Mouse (Mus musculus) heart, embryonic 12.5 days (tissue): Measurements from ENCODE around the gene Runx1. TPM values are rescaled to one million over a fixed set of nuclear protein-coding genes. Genes with fewer than 3 reads are reported as not detected.

Experiments used
- ATAC-seq: fragments of 200-750 bp; cut with Nextera tagmentation; 2 replicates; pipeline ENCODE4 v1.8.0; 2017; ENCODE audit warnings: moderate TSS enrichment, moderate library complexity; ENCODE audit not compliant: insufficient number of reproducible peaks, low FRiP score
- H3K27ac ChIP-seq: fragments of 300-500 bp; sonication (generic); 2 replicates; pipeline ENCODE4 v1.5.1; 2016; ENCODE audit warnings: mild to moderate bottlenecking, moderate library complexity; ENCODE audit not compliant: poor library complexity, severe bottlenecking
- H3K27me3 ChIP-seq: fragments of 300-500 bp; sonication (generic); replicated peaks from 2 replicates; pipeline ENCODE4 v1.6.1; 2016; ENCODE audit warnings: mild to moderate bottlenecking, moderate library complexity
- H3K36me3 ChIP-seq: fragments of 300-500 bp; sonication (generic); 2 replicates; pipeline ENCODE4 v1.6.1; 2016; ENCODE audit warnings: mild to moderate bottlenecking, moderate library complexity
- H3K4me1 ChIP-seq: fragments of 300-500 bp; sonication (generic); replicated peaks from 2 replicates; pipeline ENCODE4 v1.6.1; 2016; ENCODE audit warnings: mild to moderate bottlenecking
- H3K4me2 ChIP-seq: fragments of 300-500 bp; sonication (generic); 2 replicates; pipeline ENCODE4 v1.6.1; 2016; ENCODE audit warnings: mild to moderate bottlenecking, moderate library complexity
- H3K4me3 ChIP-seq: fragments of 300-500 bp; sonication (generic); 2 replicates; pipeline ENCODE4 v1.5.1; 2016; ENCODE audit warnings: mild to moderate bottlenecking
- H3K9ac ChIP-seq: fragments of 300-500 bp; sonication (generic); 2 replicates; pipeline ENCODE4 v1.6.1; 2016; ENCODE audit warnings: mild to moderate bottlenecking, moderate library complexity
- H3K9me3 ChIP-seq: fragments of 300-500 bp; sonication (generic); replicated peaks from 2 replicates; pipeline ENCODE4 v1.6.1; 2016; ENCODE audit warnings: mild to moderate bottlenecking, moderate library complexity
- WGBS: fragments of 180-500 bp; shearing (Covaris S2); methylation state at CpG from one replicate; pipeline ENCODE4 v1.1.7; 2016; 5-methylcytosine and 5-hydroxymethylcytosine counted together
- polyA plus RNA-seq: library from polyadenylated mRNA; unstranded; fragments of >200 nt; fragmentation: Nextera tagmentation; extraction: Ambion mirVana; gene quantifications from 2 replicates; pipeline ENCODE4 v1.2.1, GENCODE M21; 2016

The Runx1 gene
- polyA plus RNA-seq, 1 experiment from 2014 or later: 1.5 TPM

- H3K4me3 ChIP-seq: no peak overlapping the region
- no peak overlapping the region for H3K9ac ChIP-seq
- H3K9me3 ChIP-seq: no peaks in the 10 kb centered on the region
- H3K36me3 ChIP-seq: no peaks in the 10 kb centered on the region
- ATAC-seq: no peak
- no peak overlapping the region for H3K4me2 ChIP-seq
- H3K27ac ChIP-seq: no peak overlapping the region
- H3K4me1 ChIP-seq: peaks cover 8% of the 10 kb centered on the region
- WGBS: 44% methylated on average over 8 of the region's 8 CpGs
- peaks cover 50% of the 10 kb centered on the region for H3K27me3 ChIP-seq
Measured at GRCm38 (mm10) chr16:92609006-92609716, 216.8 kb downstream of the Runx1 start.

GRCm38 (mm10) chr16:92608180-92608960 is 217.6 kb downstream of the Runx1 start:
- no peak for ATAC-seq
- Histone ChIP-seq H3K4me3 (no peak overlapping the region), H3K4me1 (peaks cover 8% of the 10 kb centered on the region), H3K36me3 (no peaks in the 10 kb centered on the region), H3K9ac (no peak overlapping the region), H3K27ac (no peak overlapping the region), H3K4me2 (no peak overlapping the region), H3K27me3 (peaks cover 51% of the 10 kb centered on the region), H3K9me3 (no peaks in the 10 kb centered on the region)
- WGBS: 70% methylated on average over 14 of the region's 14 CpGs

GRCm38 (mm10) chr16:92606491-92606965 is 219.4 kb downstream of the Runx1 start:
- Histone ChIP-seq H3K27ac (no peak overlapping the region), H3K4me3 (no peak overlapping the region), H3K9ac (no peak overlapping the region), H3K36me3 (no peaks in the 10 kb centered on the region), H3K4me1 (peaks cover 8% of the 10 kb centered on the region), H3K27me3 (peaks cover 45% of the 10 kb centered on the region), H3K9me3 (no peaks in the 10 kb centered on the region), H3K4me2 (no peak overlapping the region)
- peak; percentile 43 for ATAC-seq
- WGBS: 85% methylated on average over 7 of the region's 7 CpGs

- no peaks in the 10 kb centered on the region for H3K9me3 ChIP-seq
- peak overlapping the region; percentile 76 for H3K4me2 ChIP-seq
- H3K4me3 ChIP-seq: peak overlapping the region; percentile 48
- ATAC-seq: peak; percentile 69
- peaks cover 48% of the 10 kb centered on the region for H3K27me3 ChIP-seq
- H3K27ac ChIP-seq: no peak overlapping the region
- peaks cover 8% of the 10 kb centered on the region for H3K4me1 ChIP-seq
- H3K9ac ChIP-seq: peak overlapping the region; percentile 66
- 21% methylated on average over 62 of the region's 64 CpGs for WGBS
- no peaks in the 10 kb centered on the region for H3K36me3 ChIP-seq
Measured at GRCm38 (mm10) chr16:92605606-92606490, 220.1 kb downstream of the Runx1 start.

- H3K27me3 ChIP-seq: peaks cover 42% of the 10 kb centered on the region
- ATAC-seq: no peak
- H3K4me2 ChIP-seq: no peak overlapping the region
- H3K4me1 ChIP-seq: 0 out of 2 replicates have a peak, but pooled peaks cover 3% of the 10 kb centered on the region
- no peak overlapping the region for H3K27ac ChIP-seq
- H3K9me3 ChIP-seq: no peaks in the 10 kb centered on the region
- no peaks in the 10 kb centered on the region for H3K36me3 ChIP-seq
- no peak overlapping the region for H3K4me3 ChIP-seq
- WGBS: 71% methylated on average over 11 of the region's 11 CpGs
- H3K9ac ChIP-seq: no peak overlapping the region
Measured at GRCm38 (mm10) chr16:92602504-92602903, 223.4 kb downstream of the Runx1 start.

GRCm38 (mm10) chr16:92601270-92601826 is 224.6 kb downstream of the Runx1 start:
- H3K27me3 ChIP-seq: peaks cover 33% of the 10 kb centered on the region
- H3K27ac ChIP-seq: no peak overlapping the region
- no peak for ATAC-seq
- 75% methylated on average over 9 of the region's 9 CpGs for WGBS
- no peaks in the 10 kb centered on the region for H3K9me3 ChIP-seq
- H3K36me3 ChIP-seq: no peaks in the 10 kb centered on the region
- H3K4me1 ChIP-seq: 0 out of 2 replicates have a peak, but pooled peaks cover 3% of the 10 kb centered on the region
- no peak overlapping the region for H3K4me3 ChIP-seq
- no peak overlapping the region for H3K9ac ChIP-seq
- no peak overlapping the region for H3K4me2 ChIP-seq

GRCm38 (mm10) chr16:92599451-92599850 is 226.5 kb downstream of the Runx1 start:
- peaks cover 34% of the 10 kb centered on the region for H3K27me3 ChIP-seq
- no peak overlapping the region for H3K9ac ChIP-seq
- WGBS: 78% methylated on average over 11 of the region's 11 CpGs
- H3K4me3 ChIP-seq: no peak overlapping the region
- H3K4me1 ChIP-seq: no peaks in the 10 kb centered on the region
- ATAC-seq: no peak
- H3K27ac ChIP-seq: no peak overlapping the region
- H3K36me3 ChIP-seq: no peaks in the 10 kb centered on the region
- H3K9me3 ChIP-seq: no peaks in the 10 kb centered on the region
- H3K4me2 ChIP-seq: no peak overlapping the region

GRCm38 (mm10) chr16:92597655-92598054 is 228.3 kb downstream of the Runx1 start:
- no peak for ATAC-seq
- no peak overlapping the region for H3K27ac ChIP-seq
- H3K27me3 ChIP-seq: peaks cover 29% of the 10 kb centered on the region

GRCm38 (mm10) chr16:92592207-92592606 is 233.7 kb downstream of the Runx1 start:
- no peaks in the 10 kb centered on the region for H3K4me1 ChIP-seq
- H3K27me3 ChIP-seq: 0 out of 2 replicates have a peak, but pooled peaks cover 10% of the 10 kb centered on the region
- WGBS: 74% methylated on average over 6 of the region's 6 CpGs
- no peak overlapping the region for H3K9ac ChIP-seq
- no peak overlapping the region for H3K4me3 ChIP-seq
- no peak overlapping the region for H3K4me2 ChIP-seq
- H3K36me3 ChIP-seq: no peaks in the 10 kb centered on the region
- no peak for ATAC-seq
- H3K9me3 ChIP-seq: no peaks in the 10 kb centered on the region; the same call in 1 of the 2 replicates
- H3K27ac ChIP-seq: no peak overlapping the region

More at GRCm38 (mm10) chr16:92597655-92598054, 228.3 kb downstream of the Runx1 start:
- no peak overlapping the region for H3K4me2 ChIP-seq
- no peaks in the 10 kb centered on the region for H3K9me3 ChIP-seq
- H3K9ac ChIP-seq: no peak overlapping the region
- H3K4me3 ChIP-seq: no peak overlapping the region
- H3K4me1 ChIP-seq: no peaks in the 10 kb centered on the region
- WGBS: 67% methylated on average over 11 of the region's 11 CpGs
- H3K36me3 ChIP-seq: no peaks in the 10 kb centered on the region

- Histone ChIP-seq H3K9ac (no peak overlapping the region), H3K4me3 (no peak overlapping the region), H3K4me2 (no peak overlapping the region), H3K27me3 (0 out of 2 replicates have a peak, but pooled peaks cover 10% of the 10 kb centered on the region), H3K4me1 (no peaks in the 10 kb centered on the region), H3K27ac (no peak overlapping the region), H3K36me3 (no peaks in the 10 kb centered on the region), H3K9me3 (no peaks in the 10 kb centered on the region; the same call in 1 of the 2 replicates)
- no peak for ATAC-seq
- WGBS: 88% methylated on average over 6 of the region's 6 CpGs
Measured at GRCm38 (mm10) chr16:92591783-92592182, 234.2 kb downstream of the Runx1 start.
